Mouse (Mus musculus) forebrain, embryonic 11.5 days (tissue): ENCODE data around the gene Car12. TPM values are rescaled to one million over a fixed set of nuclear protein-coding genes. Genes with fewer than 3 reads are reported as not detected.

Experiments
- ATAC-seq: fragments of 200-750 bp; cut with Nextera tagmentation; replicated peaks from 2 replicates; pipeline ENCODE4 v1.8.0; 2017; ENCODE audit warnings: moderate TSS enrichment; ENCODE audit not compliant: low FRiP score
- DNase-seq: peaks from one replicate; pipeline ENCODE4 v3.0.0-alpha.2; 2017; ENCODE audit warnings: low spot score
- H3K27ac ChIP-seq: fragments of 300-500 bp; sonication (generic); 2 replicates; pipeline ENCODE4 v1.5.1; 2014; ENCODE audit warnings: low read depth, low read length
- H3K27me3 ChIP-seq: fragments of 300-500 bp; sonication (generic); 2 replicates; pipeline ENCODE4 v1.6.1; 2014; ENCODE audit warnings: mild to moderate bottlenecking, low read length, mixed read lengths; ENCODE audit not compliant: control insufficient read depth, insufficient read depth
- H3K36me3 ChIP-seq: fragments of 300-500 bp; sonication (generic); 2 replicates; pipeline ENCODE4 v1.6.1; 2014; ENCODE audit warnings: mild to moderate bottlenecking, low read length, moderate library complexity, mixed read lengths; ENCODE audit not compliant: control insufficient read depth, insufficient read depth
- H3K4me1 ChIP-seq: fragments of 300-500 bp; sonication (generic); replicated peaks from 2 replicates; pipeline ENCODE4 v1.6.1; 2014; ENCODE audit warnings: low read length, mixed read lengths; ENCODE audit not compliant: control insufficient read depth, insufficient read depth
- H3K4me2 ChIP-seq: fragments of 300-500 bp; sonication (generic); 2 replicates; pipeline ENCODE4 v1.6.1; 2014; ENCODE audit warnings: low read depth, mild to moderate bottlenecking, low read length, moderate library complexity, mixed read lengths; ENCODE audit not compliant: severe bottlenecking
- H3K4me3 ChIP-seq: fragments of 300-500 bp; sonication (generic); 2 replicates; pipeline ENCODE4 v1.5.1; 2014; ENCODE audit warnings: low read depth, low read length
- H3K9ac ChIP-seq: fragments of 300-500 bp; sonication (generic); 2 replicates; pipeline ENCODE4 v1.6.1; 2014; ENCODE audit warnings: low read length
- H3K9me3 ChIP-seq: fragments of 300-500 bp; sonication (generic); 2 replicates; pipeline ENCODE4 v1.6.1; 2016; ENCODE audit warnings: low read length, mixed read lengths; ENCODE audit not compliant: control insufficient read depth
- WGBS: fragments of 180-500 bp; shearing (Covaris S2); extraction: QIAGEN DNeasy Blood & Tissue Kit; methylation state at CpG from one replicate; pipeline ENCODE4 v1.1.7; 2014; 5-methylcytosine and 5-hydroxymethylcytosine counted together
- polyA plus RNA-seq: library from polyadenylated mRNA; unstranded; fragments of >200 nt; fragmentation: Nextera tagmentation; extraction: Ambion mirVana; gene quantifications from 2 replicates; pipeline ENCODE4 v1.2.1, GENCODE M21; 2014

The Car12 gene
- 0.71 and 1.1 TPM in 2 replicates for polyA plus RNA-seq

GRCm38 (mm10) chr9:66713135-66714021 lies at the start of gene Car12:
Gene Car12 (plus strand): TSS chr9:66713686.
- peak; percentile 78 for ATAC-seq
- Histone ChIP-seq H3K4me1 (peaks cover 7% of the 10 kb centered on the region; the same call in 1 of the 2 replicates), H3K9me3 (no peaks in the 10 kb centered on the region), H3K4me3 (peak within 1 kb of the TSS; percentile 37), H3K4me2 (peak within 1 kb of the TSS; percentile 69), H3K9ac (peak within 1 kb of the TSS; percentile 52), H3K36me3 (no peaks in the 10 kb centered on the region), H3K27me3 (0 out of 2 replicates have a peak, but pooled peaks cover 2% of the 10 kb centered on the region), H3K27ac (no peak within 1 kb of the TSS)
- DNase-seq = peak; percentile 78
- 16% methylated on average over 29 of the region's 29 CpGs for WGBS

DNA sequence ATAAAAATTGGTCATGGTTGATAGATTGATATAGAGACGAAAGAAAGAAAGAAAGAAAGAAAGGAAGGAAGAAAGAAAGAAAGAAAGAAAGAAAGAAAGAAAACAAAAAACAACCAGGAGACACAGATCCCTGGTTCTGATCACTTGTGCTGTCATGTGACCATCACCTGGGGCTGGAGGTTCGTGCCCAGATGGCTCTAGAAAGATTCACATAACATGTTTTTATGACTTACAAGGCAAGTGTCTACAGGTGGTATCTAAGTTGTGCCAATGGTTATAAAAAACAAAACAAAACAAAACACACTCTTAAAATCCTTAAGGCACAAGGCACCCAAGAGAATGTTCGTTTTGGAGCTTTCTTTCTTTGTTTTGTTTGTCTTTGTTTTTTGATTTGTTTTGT lies 49.7 kb upstream of the Car12 start:
- DNase-seq = no peak
- H3K27ac ChIP-seq = no peak overlapping the region
- no peaks in the 10 kb centered on the region for H3K4me1 ChIP-seq
- no peaks in the 10 kb centered on the region for H3K36me3 ChIP-seq
- ATAC-seq = no peak
- 79% methylated on average over 3 of the region's 3 CpGs for WGBS
- no peaks in the 10 kb centered on the region for H3K9me3 ChIP-seq
- no peak overlapping the region for H3K4me3 ChIP-seq
- H3K27me3 ChIP-seq = no peaks in the 10 kb centered on the region
- H3K4me2 ChIP-seq = no peak overlapping the region
- no peak overlapping the region for H3K9ac ChIP-seq

DNA sequence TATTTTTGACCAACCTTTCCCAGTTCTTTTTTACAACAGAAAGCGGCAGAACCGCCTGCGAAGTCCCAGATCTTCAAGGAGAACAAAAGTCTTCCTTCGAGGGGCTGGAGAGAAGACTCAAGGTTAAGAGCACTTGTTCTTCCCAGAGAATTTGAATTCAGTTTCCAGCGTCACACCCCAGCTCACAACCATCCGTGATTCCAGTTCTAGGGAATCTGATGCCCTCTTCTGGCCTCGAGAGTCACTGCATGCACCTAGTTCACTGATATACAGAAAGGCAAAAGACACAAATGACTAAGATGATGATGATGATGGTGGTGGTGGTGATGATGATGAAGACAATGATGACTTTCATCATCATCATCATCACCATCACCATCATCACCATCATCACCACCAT lies 48.9 kb upstream of the Car12 start:
- 83% methylated on average over 7 of the region's 7 CpGs for WGBS
- no peak for ATAC-seq
- Histone ChIP-seq H3K4me3 (no peak overlapping the region), H3K27me3 (no peaks in the 10 kb centered on the region), H3K4me1 (no peaks in the 10 kb centered on the region), H3K9ac (no peak overlapping the region), H3K9me3 (no peaks in the 10 kb centered on the region), H3K4me2 (no peak overlapping the region), H3K27ac (no peak overlapping the region), H3K36me3 (no peaks in the 10 kb centered on the region)
- DNase-seq = no peak

- H3K36me3 ChIP-seq = no peaks in the 10 kb centered on the region
- H3K4me2 ChIP-seq = no peak overlapping the region
- WGBS = 83% methylated on average over 3 of the region's 3 CpGs
- DNase-seq (no peak), ATAC-seq (no peak)
- H3K4me1 ChIP-seq = no peaks in the 10 kb centered on the region
- H3K27me3 ChIP-seq = no peaks in the 10 kb centered on the region
- no peak overlapping the region for H3K27ac ChIP-seq
- no peak overlapping the region for H3K4me3 ChIP-seq
- H3K9ac ChIP-seq = no peak overlapping the region
- H3K9me3 ChIP-seq = no peaks in the 10 kb centered on the region
Observed at GRCm38 (mm10) chr9:66666153-66666552, 47.3 kb upstream of the Car12 start.

GRCm38 (mm10) chr9:66667046-66667445 lies 46.4 kb upstream of the Car12 start:
- WGBS = 88% methylated on average over 6 of the region's 6 CpGs
- ATAC-seq (no peak), DNase-seq (no peak)

GRCm38 (mm10) chr9:66667868-66668267 lies 45.6 kb upstream of the Car12 start:
- Histone ChIP-seq H3K4me2 (no peak overlapping the region), H3K9ac (no peak overlapping the region), H3K27ac (no peak overlapping the region), H3K4me1 (no peaks in the 10 kb centered on the region), H3K36me3 (no peaks in the 10 kb centered on the region), H3K27me3 (no peaks in the 10 kb centered on the region), H3K9me3 (no peaks in the 10 kb centered on the region), H3K4me3 (no peak overlapping the region)
- DNase-seq (no peak), ATAC-seq (no peak)
- WGBS = 91% methylated on average over 4 of the region's 4 CpGs

More at GRCm38 (mm10) chr9:66667046-66667445, 46.4 kb upstream of the Car12 start:
- no peaks in the 10 kb centered on the region for H3K36me3 ChIP-seq
- no peaks in the 10 kb centered on the region for H3K9me3 ChIP-seq
- no peaks in the 10 kb centered on the region for H3K27me3 ChIP-seq
- H3K4me3 ChIP-seq = no peak overlapping the region
- no peak overlapping the region for H3K9ac ChIP-seq
- no peak overlapping the region for H3K4me2 ChIP-seq
- no peak overlapping the region for H3K27ac ChIP-seq
- no peaks in the 10 kb centered on the region for H3K4me1 ChIP-seq

- 60% methylated on average over 7 of the region's 7 CpGs for WGBS
- ATAC-seq (no peak), DNase-seq (no peak)
- Histone ChIP-seq H3K4me2 (no peak overlapping the region), H3K36me3 (no peaks in the 10 kb centered on the region), H3K4me1 (no peaks in the 10 kb centered on the region), H3K27me3 (no peaks in the 10 kb centered on the region), H3K4me3 (no peak overlapping the region), H3K27ac (no peak overlapping the region), H3K9me3 (no peaks in the 10 kb centered on the region), H3K9ac (no peak overlapping the region)
Observed at GRCm38 (mm10) chr9:66669561-66670078, 43.9 kb upstream of the Car12 start.

GRCm38 (mm10) chr9:66673771-66674170 lies 39.7 kb upstream of the Car12 start:
- Histone ChIP-seq H3K36me3 (no peaks in the 10 kb centered on the region), H3K9me3 (no peaks in the 10 kb centered on the region), H3K4me3 (no peak overlapping the region), H3K4me1 (no peaks in the 10 kb centered on the region), H3K27ac (no peak overlapping the region), H3K4me2 (no peak overlapping the region), H3K27me3 (no peaks in the 10 kb centered on the region), H3K9ac (no peak overlapping the region)
- WGBS = 89% methylated on average over 2 of the region's 2 CpGs
- DNase-seq = no peak
- no peak for ATAC-seq
